Mouse (Mus musculus): Measurements from ENCODE around the gene Rabgap1l. TPM values are rescaled to one million over a fixed set of nuclear protein-coding genes. Genes with fewer than 3 reads are reported as not detected.
A peak's percentile ranks its signal among the peaks of the same experiment; 100 is the strongest.

The Rabgap1l gene
- total RNA-seq, 2 experiments from 2014 or later = 124 to 126 TPM

DNA sequence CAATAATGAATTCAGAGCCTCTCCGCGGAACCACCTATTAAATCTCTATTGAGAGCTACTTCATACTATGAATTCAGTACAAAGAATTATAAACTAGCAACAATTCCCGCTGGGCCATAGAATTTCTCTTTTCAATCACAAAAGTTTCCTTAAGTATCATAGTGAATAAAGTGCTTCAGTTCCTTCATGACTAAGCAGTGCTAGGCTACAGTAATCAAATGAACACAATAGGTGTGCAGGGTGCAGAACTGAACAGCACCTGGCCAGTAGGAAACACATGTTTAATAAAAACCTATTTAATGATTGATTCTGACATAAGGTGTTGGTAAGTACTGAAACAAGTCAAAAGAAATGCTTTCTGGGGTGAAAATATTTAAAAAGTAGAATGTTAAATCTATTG is 560.9 kb downstream of the Rabgap1l start:
- ATAC-seq (replicated peaks; ENCODE audit: low FRiP score, poor library complexity, severe bottlenecking) = no peak

GRCm38 (mm10) chr1:160231013-160231412 is 562.0 kb downstream of the Rabgap1l start:
- ATAC-seq (replicated peaks; ENCODE audit: low FRiP score, poor library complexity, severe bottlenecking) = no peak

GRCm38 (mm10) chr1:160227850-160228249 is 565.2 kb downstream of the Rabgap1l start:
- no peak for ATAC-seq (replicated peaks; ENCODE audit: low FRiP score, poor library complexity, severe bottlenecking)

GRCm38 (mm10) chr1:160227196-160227595 is 565.8 kb downstream of the Rabgap1l start:
- no peak for ATAC-seq (replicated peaks; ENCODE audit: low FRiP score, poor library complexity, severe bottlenecking)

DNA sequence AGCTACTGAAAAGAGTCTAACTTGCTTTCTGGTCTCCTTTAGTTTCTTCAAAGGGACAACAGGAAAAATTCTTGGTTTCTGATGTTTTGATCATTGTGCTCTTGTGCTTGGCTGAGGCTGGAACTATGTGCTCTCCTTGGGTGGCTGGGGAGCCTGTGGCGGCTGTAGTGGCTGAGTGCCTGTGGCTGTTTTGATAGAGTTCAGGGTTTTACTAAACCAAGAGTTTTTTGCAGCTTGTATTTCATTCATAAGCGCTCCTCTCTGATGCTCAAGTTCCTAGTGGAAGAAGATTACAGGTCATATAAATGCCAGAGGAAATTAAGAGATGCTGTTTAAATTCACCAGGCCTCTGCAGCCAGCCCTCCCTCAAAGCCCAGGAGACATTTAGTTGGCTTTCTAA is 568.9 kb downstream of the Rabgap1l start:
- no peak for ATAC-seq (replicated peaks; ENCODE audit: low FRiP score, poor library complexity, severe bottlenecking)

DNA sequence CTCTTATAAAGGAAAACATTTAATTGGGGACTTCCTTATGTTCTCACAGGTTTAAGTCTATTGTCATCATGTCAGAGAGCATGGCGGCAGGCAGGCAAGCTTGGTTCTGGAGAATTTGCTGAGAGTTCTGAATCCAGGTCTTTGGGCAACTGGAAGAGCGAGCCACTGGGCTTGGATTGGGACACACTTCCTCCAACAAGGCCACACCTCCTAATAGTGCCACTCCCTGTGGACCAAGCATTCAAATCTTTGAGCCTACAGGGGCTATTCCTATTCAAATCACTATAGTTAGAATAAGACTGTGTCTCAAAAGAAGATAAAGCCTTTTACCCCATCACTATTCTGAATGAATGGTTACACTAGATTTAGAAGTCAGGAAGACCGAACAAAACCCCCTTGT is 575.1 kb downstream of the Rabgap1l start:
- no peak for ATAC-seq (replicated peaks; ENCODE audit: low FRiP score, poor library complexity, severe bottlenecking)

GRCm38 (mm10) chr1:160214171-160214570 is 578.8 kb downstream of the Rabgap1l start:
- no peak for ATAC-seq (replicated peaks; ENCODE audit: low FRiP score, poor library complexity, severe bottlenecking)

- ATAC-seq (replicated peaks; ENCODE audit: low FRiP score, poor library complexity, severe bottlenecking) = peak; percentile 93
Observed at GRCm38 (mm10) chr1:160212703-160213669, 580.0 kb downstream of the Rabgap1l start, which contains the start of gene Cacybp. Gene Cacybp (minus strand): TSS chr1:160212875.

- peak; percentile 35 for ATAC-seq (replicated peaks; ENCODE audit: low FRiP score, poor library complexity, severe bottlenecking)
Observed at GRCm38 (mm10) chr1:160212123-160212691, 580.8 kb downstream of the Rabgap1l start.

- ATAC-seq (replicated peaks; ENCODE audit: low FRiP score, poor library complexity, severe bottlenecking) = no peak
Observed at GRCm38 (mm10) chr1:160211597-160212122, 581.4 kb downstream of the Rabgap1l start.

DNA sequence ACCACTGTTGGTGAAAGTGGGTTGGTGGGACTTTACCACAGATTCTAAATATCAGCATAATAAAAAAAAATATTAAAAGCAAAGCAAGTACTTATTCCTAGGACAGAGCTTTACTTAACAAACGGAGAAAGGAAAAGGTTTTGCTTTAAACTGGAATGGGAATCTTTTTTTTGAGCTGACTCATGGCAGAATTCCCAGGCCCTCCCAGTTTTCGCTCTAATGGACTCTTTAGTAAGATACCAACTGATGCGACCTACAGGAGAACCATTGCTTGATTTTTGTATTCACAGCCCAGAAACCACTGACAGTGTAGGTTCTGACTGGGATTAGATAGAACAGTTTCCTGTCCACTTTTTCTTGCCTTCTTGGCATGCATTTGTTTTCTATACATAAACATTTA is 582.4 kb downstream of the Rabgap1l start:
- ATAC-seq (replicated peaks; ENCODE audit: low FRiP score, poor library complexity, severe bottlenecking) = no peak

- no peak for ATAC-seq (replicated peaks; ENCODE audit: low FRiP score, poor library complexity, severe bottlenecking)
Observed at GRCm38 (mm10) chr1:160209844-160210243, 583.2 kb downstream of the Rabgap1l start.

DNA sequence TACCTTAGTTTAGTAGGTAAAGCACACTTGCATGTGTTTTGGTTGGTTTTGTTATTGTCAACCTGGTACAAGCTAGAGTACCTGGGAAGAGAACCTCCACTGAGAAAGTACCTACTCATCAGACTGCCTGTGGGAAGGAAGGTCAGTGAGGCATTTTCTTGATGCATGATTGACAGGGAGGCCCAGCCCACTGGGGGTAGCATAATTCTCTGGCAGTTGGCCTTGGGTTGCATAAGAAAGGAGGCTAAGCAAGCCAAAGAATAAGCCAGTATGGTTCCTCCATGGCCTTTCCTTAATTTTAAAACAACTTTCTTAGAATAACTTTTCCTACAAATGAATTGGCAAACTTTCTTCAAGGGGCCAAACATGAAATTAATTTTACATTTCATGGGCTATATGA is 587.5 kb downstream of the Rabgap1l start:
- no peak for ATAC-seq (replicated peaks; ENCODE audit: low FRiP score, poor library complexity, severe bottlenecking)

- ATAC-seq (replicated peaks; ENCODE audit: low FRiP score, poor library complexity, severe bottlenecking) = peak; percentile 53
Observed at GRCm38 (mm10) chr1:160195337-160195663, 597.7 kb downstream of the Rabgap1l start.

GRCm38 (mm10) chr1:160194529-160195336 is 598.3 kb downstream of the Rabgap1l start, which contains the start of gene Mrps14:
Gene Mrps14 (plus strand): TSS chr1:160195215.
- peak; percentile 99 for ATAC-seq (replicated peaks; ENCODE audit: low FRiP score, poor library complexity, severe bottlenecking)

- ATAC-seq (replicated peaks; ENCODE audit: low FRiP score, poor library complexity, severe bottlenecking) = no peak
Observed at GRCm38 (mm10) chr1:160184506-160184905, 608.5 kb downstream of the Rabgap1l start.

- ATAC-seq (replicated peaks; ENCODE audit: low FRiP score, poor library complexity, severe bottlenecking) = no peak
Observed at GRCm38 (mm10) chr1:160181216-160181615, 611.8 kb downstream of the Rabgap1l start.

DNA sequence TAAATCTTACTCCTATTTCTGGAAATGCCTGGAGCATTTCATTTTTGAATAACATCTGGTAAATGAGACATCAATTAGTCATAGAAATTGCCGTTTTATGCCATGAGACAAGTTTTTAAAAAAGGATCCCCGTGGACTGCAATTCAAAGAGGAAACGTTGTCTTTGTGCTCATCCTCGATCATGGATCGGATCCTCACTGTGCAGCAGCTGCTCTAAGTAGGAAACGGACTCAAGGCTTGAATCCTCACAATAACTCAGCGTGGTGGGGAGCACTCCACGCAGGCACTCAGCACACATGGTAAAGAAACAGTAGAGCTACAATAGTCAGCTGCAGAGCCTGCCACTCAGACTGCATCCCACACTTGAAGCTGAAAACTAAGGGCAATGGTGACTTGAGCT is 616.1 kb downstream of the Rabgap1l start:
- no peak for ATAC-seq (replicated peaks; ENCODE audit: low FRiP score, poor library complexity, severe bottlenecking)
